Mouse (Mus musculus): ENCODE data around the gene Ptpru.
"Not testable (repeated sequence)": the region's sequence is repeated elsewhere in the genome, so short reads cannot be mapped to it uniquely, and the experiment has no call there.

Ptpru gene

GRCm38 (mm10) chr4:131833971-131834609 is 4.0 kb downstream of the Ptpru start:
- no peak for DNase-seq

- DNase-seq, result no peak
Observed at GRCm38 (mm10) chr4:131832759-131833407, 5.2 kb downstream of the Ptpru start.

GRCm38 (mm10) chr4:131831546-131832045 is 6.5 kb downstream of the Ptpru start:
- no peak for DNase-seq

GRCm38 (mm10) chr4:131829123-131829522 is 9.0 kb downstream of the Ptpru start:
- no peak for DNase-seq

GRCm38 (mm10) chr4:131826905-131827304 is 11.2 kb downstream of the Ptpru start:
- no peak for DNase-seq

GRCm38 (mm10) chr4:131825830-131826229 is 12.3 kb downstream of the Ptpru start:
- DNase-seq, result peak; percentile 14 to 50

- DNase-seq, result no peak
Observed at GRCm38 (mm10) chr4:131824939-131825338, 13.1 kb downstream of the Ptpru start.

GRCm38 (mm10) chr4:131822583-131822982 is 15.5 kb downstream of the Ptpru start:
- no peak for DNase-seq

- DNase-seq, result no peak
Observed at GRCm38 (mm10) chr4:131821161-131821731, 16.8 kb downstream of the Ptpru start.

GRCm38 (mm10) chr4:131818926-131819325 is 19.2 kb downstream of the Ptpru start:
- no peak for DNase-seq

- no peak for DNase-seq
Observed at GRCm38 (mm10) chr4:131815774-131816173, 22.3 kb downstream of the Ptpru start.

GRCm38 (mm10) chr4:131814869-131815268 is 23.2 kb downstream of the Ptpru start:
- DNase-seq, result no peak

- no peak for DNase-seq
Observed at GRCm38 (mm10) chr4:131813798-131814197, 24.3 kb downstream of the Ptpru start.

GRCm38 (mm10) chr4:131812458-131812857 is 25.6 kb downstream of the Ptpru start:
- DNase-seq, result no peak

- DNase-seq, result no peak
Observed at GRCm38 (mm10) chr4:131805255-131805654, 32.8 kb downstream of the Ptpru start.

- DNase-seq, result not testable (repeated sequence)
Observed at GRCm38 (mm10) chr4:131804732-131805131, 33.4 kb downstream of the Ptpru start.

GRCm38 (mm10) chr4:131803846-131804245 is 34.2 kb downstream of the Ptpru start:
- no peak for DNase-seq

- no peak for DNase-seq
Observed at GRCm38 (mm10) chr4:131798968-131799367, 39.1 kb downstream of the Ptpru start.

- DNase-seq, result no peak
Observed at GRCm38 (mm10) chr4:131797920-131798319, 40.2 kb downstream of the Ptpru start.

- no peak for DNase-seq
Observed at GRCm38 (mm10) chr4:131797483-131797882, 40.6 kb downstream of the Ptpru start.

GRCm38 (mm10) chr4:131796312-131797080 is 41.6 kb downstream of the Ptpru start:
- no peak for DNase-seq

GRCm38 (mm10) chr4:131786800-131787199 is 51.3 kb downstream of the Ptpru start:
- no peak for DNase-seq

- peak in 1 of 2 experiments; percentile 32 for DNase-seq
Observed at GRCm38 (mm10) chr4:131784034-131784433, 54.1 kb downstream of the Ptpru start.
